Mouse (Mus musculus) hematopoietic stem cell, adult 5-6 weeks (primary cell): ENCODE data around the gene Klhl8. TPM values are rescaled to one million over a fixed set of nuclear protein-coding genes. Genes with fewer than 3 reads are reported as not detected.

Experiments used
- ATAC-seq, 2 experiments: fragments of 125-278 bp in 1 of 2; replicated peaks in 1 of 2; 2 replicates each; pipeline ENCODE4 v1.8.0; 2016 to 2017; ENCODE audit warnings: inconsistent platforms in 2 of 2, mild to moderate bottlenecking in 2 of 2, moderate number of reproducible peaks in 2 of 2, low read depth in 1 of 2, moderate TSS enrichment in 1 of 2; ENCODE audit not compliant: low FRiP score in 2 of 2, poor library complexity in 2 of 2, severe bottlenecking in 2 of 2, insufficient read depth in 1 of 2, low TSS enrichment in 1 of 2
- total RNA-seq: library from RNA; stranded (forward); fragments of 172-1452, 232-1000 nt; gene quantifications from 2 replicates; pipeline ENCODE4 v1.2.3, GENCODE M21; 2017

Klhl8 gene
- total RNA-seq, 1 experiment from 2014 or later, result 1.7 TPM

DNA sequence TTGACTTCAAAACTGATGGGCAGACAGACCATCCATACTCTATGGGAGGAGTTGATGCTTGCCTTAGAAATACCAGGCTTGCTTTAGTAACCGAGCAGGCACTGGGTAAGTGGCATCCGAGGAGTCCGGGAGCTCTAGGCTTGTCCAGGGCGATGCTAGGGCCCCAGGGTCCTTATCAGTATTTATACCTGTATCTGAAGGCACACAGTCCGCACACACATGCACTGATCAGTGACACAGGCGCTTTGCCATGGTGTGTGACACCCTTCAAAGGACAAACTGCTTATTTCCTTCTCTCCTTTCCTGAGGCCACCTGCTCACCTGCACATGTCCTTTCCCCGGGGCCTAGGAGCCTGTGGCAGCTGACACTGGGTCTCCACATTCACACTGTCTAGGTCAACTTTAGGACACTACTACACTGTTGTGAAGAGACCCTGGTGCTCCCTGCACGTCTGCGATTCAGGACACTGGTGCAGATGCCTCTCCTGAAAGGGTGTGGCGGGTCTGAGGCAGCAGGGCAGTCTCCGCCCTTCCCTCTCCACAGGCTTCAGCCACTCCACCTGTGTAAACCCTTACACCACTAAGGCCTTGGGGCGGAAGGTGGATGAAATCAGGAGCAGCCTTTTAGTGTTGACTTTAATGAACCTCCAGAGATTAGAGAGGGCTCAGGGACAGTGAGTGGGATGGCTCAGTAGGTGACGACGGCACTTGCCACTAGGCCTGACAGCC is 55.4 kb downstream of the Klhl8 start:
- no peak for ATAC-seq

DNA sequence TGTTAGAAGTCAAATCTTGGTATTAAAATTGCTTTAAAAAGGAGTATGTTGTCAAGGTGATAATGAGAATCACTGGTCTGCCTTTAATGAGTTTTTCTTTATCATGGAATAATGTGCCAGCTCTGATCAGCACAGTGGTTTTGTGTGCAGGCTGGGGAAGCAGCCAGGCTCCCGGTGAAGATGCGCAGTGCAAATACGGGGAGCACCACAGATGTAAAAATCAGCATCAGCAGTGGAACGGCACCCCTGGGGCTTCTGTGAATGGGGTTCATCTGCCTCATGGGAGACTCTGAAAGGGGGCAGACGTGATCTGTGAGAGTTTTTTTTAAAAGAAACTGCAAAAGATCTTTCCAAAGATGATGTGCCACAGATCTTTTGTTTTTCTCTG is 56.3 kb downstream of the Klhl8 start:
- no peak for ATAC-seq

DNA sequence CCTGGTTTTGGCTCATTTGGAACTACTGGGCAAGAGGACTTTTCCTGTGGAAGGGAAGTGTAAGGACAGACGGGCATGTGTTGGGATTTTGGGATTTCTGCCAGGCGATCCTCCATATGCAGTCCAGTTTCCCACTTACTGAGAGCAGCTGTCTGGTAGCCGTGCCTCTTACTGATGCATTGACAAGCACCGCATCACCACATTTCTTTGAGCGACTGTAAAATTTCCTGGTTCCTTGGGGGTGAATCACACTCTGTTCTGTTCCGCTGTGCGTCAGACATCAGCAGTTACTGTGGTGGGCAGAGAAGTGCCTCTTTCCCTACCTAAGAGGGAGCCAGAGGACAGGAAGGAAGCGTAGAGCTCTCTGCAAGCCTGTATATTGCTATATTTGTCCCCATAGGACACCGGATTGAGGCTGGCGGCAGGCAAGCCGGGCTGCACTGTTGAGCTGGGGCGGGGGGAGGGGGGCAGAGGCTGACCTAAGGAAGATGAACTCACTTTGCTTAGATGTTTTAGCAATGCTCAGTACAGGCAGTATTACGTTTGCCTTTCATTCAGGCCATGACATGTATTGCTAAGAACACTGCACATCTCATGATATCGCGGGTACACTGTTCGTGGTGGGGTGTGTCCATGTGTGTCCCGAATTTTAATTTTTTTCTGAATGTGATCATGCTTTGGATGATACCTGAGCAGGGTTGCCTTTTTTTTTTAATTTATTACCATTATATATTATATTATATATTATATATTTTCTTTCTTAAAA is 56.8 kb downstream of the Klhl8 start:
- 0 out of 4 replicates have a peak, but pooled peaks of 1 of the 2 experiments have one; percentile 15 for ATAC-seq

DNA sequence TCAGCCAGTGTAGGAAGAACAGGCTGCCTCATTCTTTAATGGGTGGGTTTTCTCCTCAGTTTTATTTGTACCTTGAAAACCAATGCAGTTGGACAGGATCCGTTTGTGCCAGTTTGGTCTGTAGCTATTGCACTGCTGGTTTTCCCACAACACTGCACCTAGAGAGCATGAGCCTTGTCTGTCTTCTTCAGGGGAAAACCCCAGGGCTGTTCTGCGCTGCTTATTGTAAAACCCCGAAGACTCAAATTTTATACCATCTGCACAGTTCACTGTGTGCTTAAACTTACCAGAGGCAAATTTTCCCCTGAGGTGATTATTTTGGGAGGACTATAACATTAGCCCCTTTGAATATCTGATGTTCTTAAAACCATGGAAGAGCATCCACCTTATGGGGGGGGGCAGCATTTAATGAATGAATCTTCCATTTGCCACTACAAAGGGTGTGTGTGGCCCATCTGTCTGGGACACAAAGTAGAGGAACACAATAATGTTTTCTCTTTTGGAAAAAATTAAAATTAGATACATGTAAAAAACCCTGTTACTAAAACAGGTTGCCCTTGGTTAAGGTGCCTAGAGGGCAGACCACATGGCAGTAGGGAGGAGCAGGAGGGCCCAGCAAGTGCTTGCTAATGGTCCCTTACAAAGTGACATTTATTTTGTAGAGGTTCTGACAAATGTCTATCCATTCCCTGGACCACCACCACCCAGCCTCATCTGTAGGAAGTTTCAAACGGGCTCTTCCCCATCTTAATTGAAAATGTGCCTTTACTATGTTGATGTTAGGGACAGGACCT is 58.1 kb downstream of the Klhl8 start:
- no peak for ATAC-seq

DNA sequence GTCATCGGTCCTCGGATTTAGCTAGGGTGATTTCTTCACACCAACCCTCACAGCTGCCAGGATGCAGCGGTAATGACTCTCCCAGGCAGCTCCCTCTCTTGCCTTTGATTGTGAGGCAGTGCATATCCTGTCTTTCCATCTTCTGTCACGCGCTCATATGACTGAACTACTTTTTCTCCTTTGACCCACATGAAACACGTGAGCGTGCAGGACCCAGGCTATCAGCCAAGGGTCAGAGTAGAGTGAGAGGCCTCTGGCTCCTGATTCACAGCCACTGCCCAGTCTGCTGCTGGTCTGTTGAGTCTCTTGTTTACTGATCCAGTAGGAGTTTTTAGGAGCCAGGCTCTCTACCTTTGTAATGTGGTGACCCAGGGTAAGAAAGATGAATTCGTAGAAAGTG is 62.5 kb downstream of the Klhl8 start:
- ATAC-seq, result no peak

- no peak for ATAC-seq
Measured at GRCm38 (mm10) chr5:103846609-103847008, 64.5 kb downstream of the Klhl8 start.

- no peak for ATAC-seq
Measured at GRCm38 (mm10) chr5:103846154-103846551, 64.9 kb downstream of the Klhl8 start.

- no peak for ATAC-seq
Measured at GRCm38 (mm10) chr5:103845418-103846153, 65.5 kb downstream of the Klhl8 start.

DNA sequence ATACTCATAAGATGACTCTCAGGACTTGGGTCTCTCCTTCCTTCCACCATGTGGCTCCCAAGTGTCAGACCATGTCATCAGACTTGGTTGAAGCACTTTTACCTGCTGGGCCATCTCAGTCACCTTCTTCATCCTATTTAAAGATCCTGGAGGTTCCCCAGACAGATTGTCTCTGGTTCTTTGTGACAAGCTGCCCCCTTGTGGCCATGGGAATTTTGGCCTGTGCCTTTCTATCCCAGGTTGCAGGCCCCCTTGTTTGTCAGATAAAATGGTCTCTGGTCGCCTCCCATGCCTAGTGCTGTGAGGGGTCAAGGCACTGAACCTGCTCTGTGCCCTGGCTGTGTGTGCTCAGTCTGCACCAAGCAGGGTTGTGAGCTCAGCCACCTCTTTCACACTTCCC is 67.1 kb downstream of the Klhl8 start:
- ATAC-seq, result no peak; a peak in 1 of 4 replicates

GRCm38 (mm10) chr5:103839265-103839626 is 71.8 kb downstream of the Klhl8 start:
- no peak for ATAC-seq

DNA sequence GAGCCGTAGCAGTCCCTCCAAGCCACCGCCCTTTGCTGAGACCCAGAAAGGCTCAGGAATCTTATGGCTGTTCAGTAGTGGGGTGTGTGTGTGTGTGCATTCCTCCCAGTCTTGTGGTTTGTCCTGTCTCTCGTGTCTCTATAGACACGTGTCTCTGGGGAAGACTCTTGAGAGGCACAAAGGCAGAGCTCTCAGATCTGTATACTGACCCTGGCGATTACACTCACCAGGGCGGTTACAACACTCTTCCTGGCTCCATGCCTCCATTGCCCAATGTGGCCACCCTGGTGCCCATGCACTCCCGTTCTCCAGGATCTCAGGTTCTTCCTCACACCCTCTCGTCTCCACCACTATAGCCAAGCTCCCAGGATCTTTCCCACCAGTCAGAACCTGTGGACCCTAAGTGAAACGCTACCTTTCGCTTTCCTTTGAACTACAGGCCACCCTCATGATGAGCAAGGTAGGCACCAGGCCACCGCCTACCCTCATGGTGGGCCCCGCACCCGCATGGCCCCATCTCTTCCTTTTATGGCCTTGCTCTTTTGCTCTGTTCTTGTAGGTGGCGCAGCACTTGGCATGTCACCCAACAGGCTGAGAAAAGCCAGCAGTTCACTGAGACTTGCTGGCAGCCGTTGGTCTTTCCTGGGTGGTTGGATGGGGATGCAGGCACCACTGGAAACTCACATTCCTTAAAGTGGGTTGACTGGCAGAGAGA is 72.4 kb downstream of the Klhl8 start:
- ATAC-seq, result peak in 1 of 2 experiments; percentile 31; a peak in 1 of 4 replicates

- ATAC-seq, result no peak
Measured at GRCm38 (mm10) chr5:103836148-103836784, 74.8 kb downstream of the Klhl8 start.

- no peak for ATAC-seq
Measured at GRCm38 (mm10) chr5:103835471-103836147, 75.5 kb downstream of the Klhl8 start.

- ATAC-seq, result no peak
Measured at GRCm38 (mm10) chr5:103830886-103831285, 80.2 kb downstream of the Klhl8 start.

DNA sequence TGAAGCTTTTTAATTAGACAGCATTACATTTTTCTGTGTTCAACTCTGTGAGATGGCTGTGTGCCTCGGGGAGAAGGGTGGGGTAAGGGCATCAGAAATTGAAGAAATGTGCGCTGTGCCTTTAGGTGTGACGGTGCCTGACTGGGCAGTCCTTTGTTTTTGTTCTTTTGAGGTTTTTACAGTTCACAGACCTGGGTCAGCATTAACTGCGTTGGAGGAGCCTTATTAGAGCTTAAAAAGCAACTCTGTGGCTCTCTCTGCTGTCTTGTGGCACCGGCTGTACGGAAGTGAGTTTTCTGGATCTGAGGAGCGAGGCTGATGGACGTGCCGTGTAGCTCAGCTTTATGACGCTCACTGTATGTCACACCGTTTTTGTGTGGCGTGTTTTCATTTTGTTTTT is 81.9 kb downstream of the Klhl8 start:
- no peak for ATAC-seq

DNA sequence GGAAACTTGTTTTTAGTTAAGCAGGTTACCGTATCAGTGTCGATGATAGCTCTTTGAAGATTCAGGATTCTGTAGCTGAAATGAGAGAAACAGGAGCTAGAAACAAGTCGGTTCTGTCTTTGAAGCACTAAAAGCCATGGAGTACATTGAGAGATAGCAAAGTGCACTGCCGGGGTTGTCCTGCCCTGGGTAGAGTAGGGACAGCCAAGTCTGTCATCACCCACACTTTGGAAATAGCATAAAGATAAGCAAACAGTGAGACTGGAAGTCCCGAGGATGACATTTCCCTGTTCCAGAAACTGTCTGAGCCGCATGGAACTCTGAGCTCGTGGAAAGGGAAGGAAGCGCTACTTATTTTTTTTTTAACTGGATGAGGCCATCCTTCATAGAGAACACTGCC is 82.3 kb downstream of the Klhl8 start:
- ATAC-seq, result no peak
